Mouse (Mus musculus): ENCODE data around the gene D930048N14Rik.
"Not testable (repeated sequence)": the region's sequence is repeated elsewhere in the genome, so short reads cannot be mapped to it uniquely, and the experiment has no call there.

The D930048N14Rik gene

GRCm38 (mm10) chr11:51650691-51651515, at the start of gene D930048N14Rik, which contains the start of gene N4bp3:
Gene D930048N14Rik, plus strand, starts transcription at chr11:51650954.
Gene N4bp3, minus strand, starts transcription at chr11:51650842.
- in situ Hi-C loops (cut with MboI, MseI): no loop called here

GRCm38 (mm10) chr11:51602253-51602652, 48.5 kb upstream of the D930048N14Rik start:
- in situ Hi-C loops (cut with MboI, MseI): loop anchor here (10.0 kb wide), 1 partner anchor 1377 kb away; no protein-coding TSS in a partner anchor

- in situ Hi-C loops (cut with MboI, MseI): loop anchor here (10.0 kb wide), 1 partner anchor 1381 kb away; no protein-coding TSS in a partner anchor
Observed at GRCm38 (mm10) chr11:51605602-51606446, 44.9 kb upstream of the D930048N14Rik start.

GRCm38 (mm10) chr11:51606447-51607095, 44.2 kb upstream of the D930048N14Rik start, which contains the start of gene Hnrnpab:
Gene Hnrnpab, minus strand, starts transcription at chr11:51606847.
- in situ Hi-C loops (cut with MboI, MseI): loop anchor here (10.0 kb wide), 1 partner anchor 1382 kb away; no protein-coding TSS in a partner anchor

- in situ Hi-C loops (cut with MboI, MseI): loop anchor here (10.0 kb wide), 1 partner anchor 1382 kb away; no protein-coding TSS in a partner anchor
Observed at GRCm38 (mm10) chr11:51607096-51607738, 43.5 kb upstream of the D930048N14Rik start.

GRCm38 (mm10) chr11:51609266-51609909, 41.4 kb upstream of the D930048N14Rik start:
- in situ Hi-C loops (cut with MboI, MseI): loop anchor here (10.0 kb wide), 1 partner anchor 1385 kb away; no protein-coding TSS in a partner anchor

GRCm38 (mm10) chr11:51609940-51610339, 40.8 kb upstream of the D930048N14Rik start:
- in situ Hi-C loops (cut with MboI, MseI): loop anchor here (10.0 kb wide), 1 partner anchor 1385 kb away; no protein-coding TSS in a partner anchor

- in situ Hi-C loops (cut with MboI, MseI): no loop called here
Observed at GRCm38 (mm10) chr11:51614256-51614655, 36.5 kb upstream of the D930048N14Rik start.

- in situ Hi-C loops (cut with MboI, MseI): no loop called here
Observed at GRCm38 (mm10) chr11:51615129-51615528, 35.6 kb upstream of the D930048N14Rik start.

- in situ Hi-C loops (cut with MboI, MseI): no loop called here
Observed at GRCm38 (mm10) chr11:51615601-51616000, 35.2 kb upstream of the D930048N14Rik start.

GRCm38 (mm10) chr11:51616113-51616512, 34.6 kb upstream of the D930048N14Rik start:
- in situ Hi-C loops (cut with MboI, MseI): not testable (repeated sequence)

GRCm38 (mm10) chr11:51617693-51618092, 33.1 kb upstream of the D930048N14Rik start:
- in situ Hi-C loops (cut with MboI, MseI): no loop called here

GRCm38 (mm10) chr11:51618894-51619408, 31.8 kb upstream of the D930048N14Rik start:
- in situ Hi-C loops (cut with MboI, MseI): no loop called here

GRCm38 (mm10) chr11:51619409-51620060, 31.2 kb upstream of the D930048N14Rik start, which contains the start of gene Nhp2:
Gene Nhp2, plus strand, starts transcription at chr11:51619735.
- in situ Hi-C loops (cut with MboI, MseI): loop anchor here (5.0 kb wide), 1 partner anchor 63 kb away; no protein-coding TSS in a partner anchor

- in situ Hi-C loops (cut with MboI, MseI): loop anchor here (5.0 kb wide), 1 partner anchor 62 kb away; no protein-coding TSS in a partner anchor
Observed at GRCm38 (mm10) chr11:51620084-51620483, 30.7 kb upstream of the D930048N14Rik start.

- in situ Hi-C loops (cut with MboI, MseI): loop anchor here (5.0 kb wide), 1 partner anchor 61 kb away; no protein-coding TSS in a partner anchor
Observed at GRCm38 (mm10) chr11:51621776-51622175, 29.0 kb upstream of the D930048N14Rik start.

GRCm38 (mm10) chr11:51622971-51623491, 27.7 kb upstream of the D930048N14Rik start:
- in situ Hi-C loops (cut with MboI, MseI): loop anchor here (5.0 kb wide), 1 partner anchor 59 kb away; no protein-coding TSS in a partner anchor

- in situ Hi-C loops (cut with MboI, MseI): no loop called here
Observed at GRCm38 (mm10) chr11:51625187-51625820, 25.4 kb upstream of the D930048N14Rik start.
